Mouse (Mus musculus) CD8-positive naive resting alpha-beta T cell, adult 2 months (primary cell): ENCODE results near the gene C1rl.
"Not testable (repeated sequence)": the region's sequence is repeated elsewhere in the genome, so short reads cannot be mapped to it uniquely, and the experiment has no call there.

Experiments
- DNase-seq, 2 experiments: peaks; one replicate each; pipeline ENCODE4 v3.0.0; 2022; ENCODE audit warnings: low read depth in 2 of 2, low spot score in 2 of 2

The C1rl gene

GRCm38 (mm10) chr6:124499914-124500566 is 7.1 kb downstream of the C1rl start:
- no peak for DNase-seq

DNA sequence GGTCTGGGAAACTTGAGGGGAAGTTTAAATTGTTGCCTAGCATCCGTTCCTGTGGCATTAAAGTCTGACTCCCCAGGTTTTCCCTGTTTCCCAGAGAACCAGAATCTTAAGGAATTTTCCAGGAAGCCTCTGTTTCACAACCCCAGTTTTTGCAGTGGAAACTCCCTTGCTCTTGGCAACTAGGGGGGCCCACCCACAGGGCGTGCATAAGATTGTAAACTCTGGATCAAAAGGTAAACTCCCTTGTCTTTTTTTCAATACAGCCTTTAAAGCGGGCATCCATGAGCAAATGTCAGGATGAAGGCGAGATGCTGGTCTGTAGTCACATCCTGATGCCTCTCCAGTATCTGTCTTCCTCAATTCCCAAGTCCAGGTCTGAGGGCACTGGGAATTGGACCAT is 8.6 kb downstream of the C1rl start:
- no peak for DNase-seq

DNA sequence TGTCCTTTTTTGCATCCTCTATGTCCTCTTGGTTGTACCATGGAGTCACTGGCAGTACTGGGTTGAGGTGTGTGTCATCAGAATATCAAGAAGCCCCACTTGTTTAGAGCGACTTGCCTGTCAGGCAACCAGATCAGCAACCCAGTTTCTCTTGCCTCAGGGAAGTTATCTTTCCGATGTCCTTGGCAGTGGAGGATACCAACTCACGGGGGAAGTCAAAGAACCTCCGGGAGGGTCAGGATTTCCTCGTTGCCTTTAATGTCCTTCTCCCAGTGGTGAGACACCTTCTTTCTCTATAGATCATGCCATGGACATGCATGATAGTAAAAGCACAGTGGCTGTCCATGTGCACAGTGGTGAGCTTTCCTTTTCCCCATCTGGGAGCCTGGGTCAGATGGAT is 9.1 kb downstream of the C1rl start:
- DNase-seq: no peak

DNA sequence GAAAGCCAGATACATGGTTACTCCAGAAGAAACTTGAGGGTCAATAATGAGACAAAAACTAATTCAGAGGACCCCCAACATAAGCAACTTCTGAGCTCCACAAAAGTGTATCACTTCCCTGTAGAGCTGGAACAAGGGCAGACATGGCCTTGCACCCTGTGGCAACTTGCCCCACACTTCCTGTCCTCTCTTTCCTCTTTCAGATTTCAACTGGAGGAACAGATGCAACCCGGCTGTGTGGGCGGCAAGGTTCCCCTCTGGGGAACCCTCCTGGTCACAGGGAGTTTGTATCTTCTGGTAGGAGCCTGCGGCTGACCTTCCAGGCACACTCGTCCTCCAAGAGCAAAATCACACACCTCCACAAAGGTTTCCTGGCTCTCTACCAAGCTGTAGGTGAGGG is 12.1 kb downstream of the C1rl start:
- DNase-seq: no peak

GRCm38 (mm10) chr6:124506991-124507390 is 14.1 kb downstream of the C1rl start:
- DNase-seq: no peak

DNA sequence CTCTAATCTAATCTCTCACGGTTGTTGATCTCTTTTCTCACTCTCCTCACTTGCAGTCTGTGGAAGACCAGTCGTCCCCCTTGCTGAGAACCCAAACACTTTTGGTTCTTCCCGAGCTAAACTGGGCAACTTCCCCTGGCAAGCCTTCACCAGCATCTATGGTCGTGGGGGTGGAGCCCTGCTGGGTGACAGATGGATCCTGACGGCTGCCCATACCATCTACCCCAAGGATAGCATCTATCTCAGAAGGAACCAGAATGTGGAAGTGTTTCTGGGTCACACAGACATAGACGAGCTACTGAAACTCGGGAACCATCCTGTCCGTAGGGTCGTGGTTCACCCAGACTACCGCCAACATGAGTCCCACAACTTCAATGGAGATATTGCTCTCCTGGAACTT is 15.4 kb downstream of the C1rl start:
- no peak for DNase-seq

DNA sequence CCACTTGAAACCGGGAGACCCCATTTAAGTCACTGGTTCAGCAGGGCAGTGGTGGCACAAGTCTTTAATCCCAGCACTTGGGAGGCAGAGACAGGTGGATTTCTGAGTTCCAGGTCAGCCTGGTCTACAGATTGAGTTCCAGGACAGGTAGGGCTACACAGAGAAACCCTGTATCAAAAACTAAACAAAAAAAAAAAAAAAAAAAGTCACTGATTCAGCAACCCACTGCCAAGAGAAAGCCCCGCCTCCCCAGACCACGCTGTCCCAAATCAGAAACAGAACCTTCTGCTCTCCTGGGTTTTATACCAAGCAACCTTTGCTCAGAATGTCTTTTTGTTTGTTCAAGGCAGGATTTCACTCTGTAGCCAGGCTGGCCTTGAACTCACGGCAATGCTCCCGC is 16.3 kb downstream of the C1rl start:
- DNase-seq: not testable (repeated sequence)

- DNase-seq: no peak
These were observed 19.0 kb downstream of the C1rl start for GRCm38 (mm10) chr6:124511936-124512335.

DNA sequence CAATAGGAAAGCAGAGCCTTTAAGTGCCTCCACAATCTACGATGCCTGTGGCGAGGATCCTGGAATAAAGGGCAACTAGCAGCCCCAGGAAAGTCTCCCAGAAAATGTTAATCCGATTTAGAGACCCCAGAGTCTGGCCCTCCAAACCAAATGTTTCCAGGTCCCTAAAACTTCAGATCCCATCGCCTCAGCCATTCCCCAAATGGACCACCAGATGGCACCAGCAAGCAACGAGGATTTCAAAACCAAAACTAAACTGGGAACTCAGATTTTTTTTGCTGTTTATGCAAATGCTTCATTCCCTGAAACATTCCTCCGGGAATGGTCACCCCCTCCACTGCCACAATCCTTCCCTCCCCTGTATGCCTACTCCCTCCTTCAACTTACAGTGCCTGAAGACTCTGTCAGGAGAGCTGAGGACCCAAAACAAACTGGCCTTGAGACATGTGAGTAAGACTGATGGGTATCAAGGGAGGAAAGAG is 19.5 kb downstream of the C1rl start, which contains the start of gene C1ra:
Gene C1ra, plus strand, starts transcription at position 51 of the 482 bp plus-strand sequence.
- DNase-seq: peak; percentile 11 to 42

GRCm38 (mm10) chr6:124517733-124518132 is 24.8 kb downstream of the C1rl start:
- DNase-seq: not testable (repeated sequence)

GRCm38 (mm10) chr6:124522082-124522481 is 29.2 kb downstream of the C1rl start:
- not testable (repeated sequence) for DNase-seq

DNA sequence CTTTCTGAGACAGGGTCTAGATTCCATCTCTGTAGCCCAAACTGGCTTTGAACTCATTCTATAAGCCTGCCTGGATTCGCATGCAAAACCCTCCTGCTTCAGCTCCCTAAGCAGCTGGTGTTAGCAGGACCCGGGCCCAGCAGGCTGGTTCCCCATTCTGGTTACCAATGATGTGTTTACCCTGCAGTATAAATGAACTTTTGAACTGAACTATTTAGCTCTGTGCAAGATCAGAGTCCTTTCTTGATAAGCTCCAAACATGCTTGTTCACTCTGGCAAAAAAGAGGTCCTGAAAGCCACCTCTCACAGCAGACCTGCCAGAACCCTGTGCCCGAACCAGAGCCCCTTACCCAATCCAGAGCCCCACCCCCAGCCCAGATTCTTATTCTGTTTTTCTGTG is 35.0 kb downstream of the C1rl start:
- no peak for DNase-seq

- DNase-seq: no peak
These were observed 38.2 kb downstream of the C1rl start for GRCm38 (mm10) chr6:124531077-124531476.

DNA sequence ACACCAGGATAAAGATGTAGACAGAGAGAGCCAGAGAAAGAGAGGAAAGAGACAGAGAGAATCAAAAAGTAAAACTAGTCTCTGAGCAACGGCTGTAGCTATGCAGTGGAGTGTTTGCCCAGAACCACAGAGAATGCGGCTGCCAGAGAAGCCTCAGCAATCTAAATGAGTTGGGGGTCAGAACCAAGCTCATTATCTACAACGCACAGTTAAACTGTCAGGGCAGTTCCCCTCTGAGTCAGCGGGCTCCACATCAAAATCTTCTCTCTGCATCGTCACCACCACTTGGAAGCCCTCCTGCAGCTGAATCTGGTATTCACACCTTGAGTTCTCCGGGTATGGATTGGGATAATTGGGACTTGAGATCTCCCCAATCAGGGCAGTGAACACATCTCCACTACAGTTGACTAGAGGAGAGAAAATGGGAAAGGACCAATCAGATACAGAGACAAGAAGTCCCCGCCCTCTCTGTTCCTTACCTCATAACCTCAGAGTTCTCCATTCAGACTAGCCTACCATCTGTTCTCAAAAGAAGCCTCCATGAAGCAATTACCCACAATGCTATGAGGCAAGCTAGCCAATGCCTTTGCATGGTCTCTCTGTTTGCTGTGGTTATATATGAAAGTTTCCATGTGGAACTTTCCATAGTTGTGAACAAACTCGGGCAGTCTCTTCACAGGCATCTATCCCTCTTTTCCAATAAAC is 43.4 kb downstream of the C1rl start:
- DNase-seq: not testable (repeated sequence)

- not testable (repeated sequence) for DNase-seq
These were observed 48.3 kb downstream of the C1rl start for GRCm38 (mm10) chr6:124541176-124541575.

- DNase-seq: not testable (repeated sequence)
These were observed 49.4 kb downstream of the C1rl start, which contains the start of gene C1s1 for GRCm38 (mm10) chr6:124542284-124542683. C1s1 (minus strand) TSS chr6:124542359.

DNA sequence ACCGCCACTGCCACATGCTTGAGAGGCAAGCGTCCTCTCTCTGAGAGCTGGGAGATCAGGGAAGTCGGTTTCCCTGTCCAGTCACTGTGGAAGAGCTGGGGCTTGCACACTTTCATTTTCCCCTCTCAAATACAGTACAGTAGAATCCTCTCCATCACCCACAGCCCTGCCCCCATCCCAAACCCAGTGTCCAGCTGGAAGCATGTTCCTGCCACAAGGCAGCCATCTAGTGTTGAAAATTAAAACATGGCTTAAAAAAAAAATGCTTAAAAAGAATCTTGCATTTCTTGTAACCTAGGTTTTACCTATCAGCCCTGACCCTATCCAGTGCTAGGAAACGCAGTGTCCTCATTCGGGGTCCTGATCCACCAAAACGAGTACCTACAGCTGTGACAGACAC is 51.6 kb downstream of the C1rl start:
- DNase-seq: no peak

DNA sequence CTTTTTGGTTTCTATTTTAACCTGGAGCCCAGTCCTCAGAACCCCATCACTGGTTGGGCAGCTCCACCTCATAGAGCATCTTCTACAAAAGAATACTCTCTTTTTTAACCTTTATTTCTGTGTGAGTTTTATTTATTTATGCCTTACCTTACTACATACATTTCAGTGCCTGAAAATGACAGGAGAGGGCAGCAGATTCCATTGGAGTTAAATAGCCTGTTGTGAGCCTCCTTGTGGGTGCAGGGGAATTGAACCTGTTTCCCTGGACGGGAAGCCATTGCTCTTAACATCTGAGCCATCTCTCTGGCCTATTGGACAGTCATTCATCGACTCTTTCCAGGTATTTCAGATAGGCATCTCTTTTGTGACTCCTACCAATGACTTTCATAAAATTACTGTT is 52.5 kb downstream of the C1rl start:
- no peak for DNase-seq

DNA sequence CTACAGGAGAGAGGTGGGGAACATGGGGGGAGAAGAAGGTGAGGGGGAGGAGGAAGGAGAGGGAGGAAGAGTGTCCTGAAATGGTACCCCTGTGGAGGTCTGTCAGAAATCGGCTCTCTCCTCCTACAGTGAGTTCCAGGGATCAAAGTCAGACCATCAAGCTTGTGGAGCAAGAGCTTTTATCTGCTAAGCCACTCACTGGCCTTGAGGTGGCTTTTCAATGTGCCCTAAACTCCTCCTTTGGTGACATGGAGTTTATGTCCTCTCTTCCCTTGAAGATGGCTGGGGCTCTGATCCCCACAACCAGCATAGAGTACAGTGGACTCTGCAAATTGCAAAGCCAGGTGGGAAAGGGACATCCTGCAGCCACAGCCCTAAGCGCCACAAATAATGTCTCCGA is 55.1 kb downstream of the C1rl start:
- DNase-seq: not testable (repeated sequence)

DNA sequence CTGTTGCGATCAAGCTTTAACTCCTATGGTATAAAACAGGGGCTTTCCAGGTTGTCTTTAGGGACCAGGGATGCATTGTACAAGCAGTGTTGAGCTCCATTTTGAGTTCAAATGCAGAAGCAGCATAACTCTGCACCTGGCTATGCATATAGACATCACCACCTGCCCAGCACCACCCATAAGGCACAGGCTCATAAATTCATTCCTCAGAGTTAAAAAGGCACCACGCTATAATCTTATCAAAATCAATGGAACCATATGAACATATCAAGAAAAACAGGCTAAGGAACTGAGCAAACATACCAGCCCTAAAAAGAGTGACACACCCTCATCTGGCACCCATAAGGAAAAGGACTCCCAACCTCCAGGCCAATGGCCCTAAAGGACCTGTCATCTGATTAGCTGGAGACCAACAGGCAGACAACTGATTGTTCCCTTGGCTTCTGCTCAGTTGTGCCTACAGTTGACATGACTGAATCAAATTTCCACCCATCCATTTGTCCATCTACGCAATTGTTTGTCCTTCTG is 56.2 kb downstream of the C1rl start:
- no peak for DNase-seq

DNA sequence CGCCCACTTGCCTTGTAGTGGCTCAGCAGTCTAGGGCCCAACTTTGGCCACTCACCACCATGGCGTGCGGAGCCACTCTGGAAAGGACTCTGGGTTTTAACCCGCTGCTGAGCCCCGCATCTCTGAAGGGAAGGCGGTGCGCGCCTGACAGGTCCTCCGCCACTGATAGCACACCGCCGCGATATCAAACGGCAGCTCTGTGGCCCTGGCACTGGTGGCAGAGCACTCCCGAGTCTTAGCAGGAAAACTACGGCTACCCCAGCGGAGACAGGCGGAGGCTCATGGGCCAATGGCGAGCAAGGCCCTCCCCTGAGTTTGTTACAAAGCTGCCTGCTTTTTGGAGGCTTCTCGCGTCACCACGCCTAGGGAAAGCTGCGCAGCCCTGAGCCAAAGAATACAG is 59.9 kb downstream of the C1rl start:
- DNase-seq: no peak

DNA sequence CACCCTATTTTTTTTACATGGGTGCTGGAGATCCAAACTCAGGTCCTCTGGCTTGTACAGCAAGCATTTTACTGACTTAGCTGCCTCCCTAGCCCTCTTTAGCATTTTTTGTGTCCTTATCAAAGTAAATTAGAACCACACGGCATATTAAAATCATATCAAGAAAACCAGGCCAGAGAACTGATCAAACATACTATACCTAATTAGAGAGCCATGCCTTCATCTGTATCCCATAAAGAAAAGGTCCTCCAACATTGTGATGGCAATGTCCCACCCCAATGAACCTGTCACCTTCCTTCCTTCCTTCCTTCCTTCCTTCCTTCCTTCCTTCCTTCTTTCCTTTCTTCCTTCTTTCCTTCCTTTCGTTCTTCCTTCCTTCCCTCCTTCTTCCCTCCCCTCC is 63.0 kb downstream of the C1rl start:
- not testable (repeated sequence) for DNase-seq
